ENCODE assay signal across 14 mouse cellular contexts in the genomic region with DNA sequence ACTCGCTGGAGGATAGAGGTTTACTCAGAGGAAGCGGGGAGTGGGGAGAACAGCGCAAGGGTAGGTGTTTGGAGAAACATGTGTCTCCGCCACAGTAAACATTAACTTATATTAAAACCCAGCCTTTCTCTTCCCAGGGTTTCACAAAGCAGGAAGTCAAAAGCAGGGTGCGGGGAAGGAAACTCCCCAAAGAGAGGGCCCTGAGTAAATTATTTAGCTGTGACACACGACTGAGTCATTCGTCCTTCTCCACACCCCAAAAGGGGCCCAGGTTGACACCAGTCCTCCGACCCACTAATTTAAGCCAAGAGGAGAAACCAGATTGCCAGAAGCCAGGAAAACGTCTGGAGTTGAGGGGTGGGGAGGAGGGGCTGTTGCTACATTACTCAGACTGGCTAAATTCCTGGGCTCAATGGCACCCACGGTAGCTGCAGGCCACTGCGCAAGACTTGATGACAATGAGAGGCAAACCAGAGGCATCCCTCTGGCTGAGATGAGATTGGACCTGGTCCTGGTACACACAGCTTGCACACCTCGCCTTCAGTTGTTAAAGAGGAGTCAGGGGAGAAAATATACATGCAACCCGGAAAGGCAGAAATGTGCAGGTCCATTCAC. TPM values are rescaled to one million over a fixed set of nuclear protein-coding genes. Genes with fewer than 3 reads are reported as not detected.
DNase-seq lines count a peak whose midpoint lies in the region; ATAC-seq and TF ChIP-seq lines count a peak whose summit lies in the region.
"Had no signal": no experiment of that assay in that cellular context is flagged by ENCODE, and none has a peak within 500 bp of the region (broad histone marks: within the 10 kb centered on the region; RNA-seq: fewer than 3 reads in every experiment).

No protein-coding gene starts in this region.

- no peak overlapping the region for H3K4me2 ChIP-seq in hindbrain, embryonic 11.5 days (replicated peaks; ENCODE audit: low read depth, low read length)
- no peak overlapping the region for H3K4me2 ChIP-seq in hindbrain, embryonic 14.5 days (replicated peaks)
- H3K4me2 ChIP-seq in embryonic facial prominence, embryonic 12.5 days (replicated peaks): no peak overlapping the region
- 0 out of 2 replicates have a peak overlapping the region, but pooled peaks have one; percentile 10 for H3K4me2 ChIP-seq in liver, embryonic 15.5 days

- ATAC-seq in hindbrain, embryonic 11.5 days (ENCODE audit: low FRiP score): 0 out of 2 replicates have a peak, but pooled peaks have one; percentile 31
- no peak for ATAC-seq in hindbrain, embryonic 14.5 days (ENCODE audit: low FRiP score)
- 0 out of 2 replicates have a peak, but pooled peaks have one; percentile 17 for ATAC-seq in embryonic facial prominence, embryonic 12.5 days (ENCODE audit: insufficient number of reproducible peaks, insufficient read depth, low FRiP score, low TSS enrichment)
- no peak for ATAC-seq in liver, embryonic 15.5 days (ENCODE audit: insufficient read depth)

- no peaks in the 10 kb centered on the region for H3K4me1 ChIP-seq in hindbrain, embryonic 11.5 days (replicated peaks; ENCODE audit: control insufficient read depth, insufficient read depth, low read length)
- no peaks in the 10 kb centered on the region for H3K4me1 ChIP-seq in hindbrain, embryonic 14.5 days (replicated peaks; ENCODE audit: control insufficient read depth, insufficient read depth, low read length)
- no peaks in the 10 kb centered on the region for H3K4me1 ChIP-seq in embryonic facial prominence, embryonic 12.5 days
- peaks cover 15% of the 10 kb centered on the region; the same call in 1 of the 2 replicates for H3K4me1 ChIP-seq in liver, embryonic 15.5 days (replicated peaks)

- H3K4me3 ChIP-seq in hindbrain, embryonic 11.5 days (ENCODE audit: low read depth, low read length): no peak overlapping the region
- H3K4me3 ChIP-seq in hindbrain, embryonic 14.5 days (replicated peaks; ENCODE audit: low read length): no peak overlapping the region
- H3K4me3 ChIP-seq in C2C12 (ENCODE audit: insufficient read depth, poor library complexity, severe bottlenecking): no peak overlapping the region
- H3K4me3 ChIP-seq in embryonic facial prominence, embryonic 12.5 days: no peak overlapping the region
- no peak overlapping the region for H3K4me3 ChIP-seq in liver, embryonic 15.5 days (replicated peaks)
- H3K4me3 ChIP-seq: midbrain, embryonic 10.5 days had no signal

- intact Hi-C loops in gastrocnemius, postnatal 14 days (cut with DNase I; ENCODE audit: low total_unique reads): no loop called here

- H3K9me3 ChIP-seq in hindbrain, embryonic 11.5 days (ENCODE audit: control insufficient read depth, low read length): no peaks in the 10 kb centered on the region
- H3K9me3 ChIP-seq in hindbrain, embryonic 14.5 days (ENCODE audit: control insufficient read depth, low read length): no peaks in the 10 kb centered on the region
- no peaks in the 10 kb centered on the region for H3K9me3 ChIP-seq in embryonic facial prominence, embryonic 12.5 days
- H3K9me3 ChIP-seq in liver, embryonic 15.5 days (replicated peaks): no peaks in the 10 kb centered on the region
- H3K9me3 ChIP-seq: midbrain, embryonic 10.5 days had no signal

- no peak overlapping the region for H3ac ChIP-seq in C2C12 (ENCODE audit: control insufficient read depth, insufficient read length, low read depth)

- peaks cover 53% of the 10 kb centered on the region for H3K27me3 ChIP-seq in hindbrain, embryonic 11.5 days (ENCODE audit: control insufficient read depth, insufficient read depth, low read length)
- peaks cover 62% of the 10 kb centered on the region for H3K27me3 ChIP-seq in hindbrain, embryonic 14.5 days (ENCODE audit: control insufficient read depth, insufficient read depth, low read length)
- no peaks in the 10 kb centered on the region for H3K27me3 ChIP-seq in C2C12 (ENCODE audit: control insufficient read depth, insufficient read depth, insufficient read length)
- H3K27me3 ChIP-seq in embryonic facial prominence, embryonic 12.5 days: peaks cover 66% of the 10 kb centered on the region
- H3K27me3 ChIP-seq in liver, embryonic 15.5 days: peaks cover 50% of the 10 kb centered on the region

- no peaks in the 10 kb centered on the region for H3K79me3 ChIP-seq in C2C12 (ENCODE audit: low read depth)

- H3K27ac ChIP-seq in hindbrain, embryonic 11.5 days (ENCODE audit: low read depth, low read length): no peak overlapping the region
- no peak overlapping the region for H3K27ac ChIP-seq in hindbrain, embryonic 14.5 days
- H3K27ac ChIP-seq in embryonic facial prominence, embryonic 12.5 days: no peak overlapping the region
- no peak overlapping the region for H3K27ac ChIP-seq in liver, embryonic 15.5 days (replicated peaks)
- H3K27ac ChIP-seq: midbrain, embryonic 10.5 days had no signal

- no peak for DNase-seq in hindbrain, embryonic 11.5 days (ENCODE audit: low spot score)
- DNase-seq in hindbrain, embryonic 14.5 days (ENCODE audit: low spot score): no peak
- no peak for DNase-seq in cerebellum, postnatal 10 days
- DNase-seq in frontal cortex, postnatal 25 days (ENCODE audit: low spot score in 2 of 2): no peak
- no peak for DNase-seq in gastrocnemius, postnatal 14 days

- no peaks in the 10 kb centered on the region for H3K79me2 ChIP-seq in C2C12 (ENCODE audit: control insufficient read depth, insufficient read depth)

- no peak for TF ChIP-seq CTCF in C2C12 (IDR thresholded peaks at IDR 0.05; ENCODE audit: control insufficient read depth, insufficient read depth, insufficient read length)

- H3K9ac ChIP-seq in hindbrain, embryonic 11.5 days (ENCODE audit: low read depth, low read length): no peak overlapping the region
- no peak overlapping the region for H3K9ac ChIP-seq in hindbrain, embryonic 14.5 days
- H3K9ac ChIP-seq in embryonic facial prominence, embryonic 12.5 days: no peak overlapping the region
- no peak overlapping the region for H3K9ac ChIP-seq in liver, embryonic 15.5 days

- H3K36me3 ChIP-seq in hindbrain, embryonic 11.5 days (ENCODE audit: control insufficient read depth, insufficient read depth, low read length): no peaks in the 10 kb centered on the region
- H3K36me3 ChIP-seq in hindbrain, embryonic 14.5 days (replicated peaks; ENCODE audit: control insufficient read depth, insufficient read depth): no peaks in the 10 kb centered on the region
- H3K36me3 ChIP-seq in C2C12 (ENCODE audit: control insufficient read depth, insufficient read depth): no peaks in the 10 kb centered on the region
- no peaks in the 10 kb centered on the region for H3K36me3 ChIP-seq in embryonic facial prominence, embryonic 12.5 days
- no peaks in the 10 kb centered on the region for H3K36me3 ChIP-seq in liver, embryonic 15.5 days (replicated peaks)
- H3K36me3 ChIP-seq: midbrain, embryonic 10.5 days had no signal

- WGBS in hindbrain, embryonic 11.5 days: 45% methylated on average over 13 of the region's 13 CpGs
- 49% methylated on average over 13 of the region's 13 CpGs for WGBS in hindbrain, embryonic 14.5 days
- WGBS in embryonic facial prominence, embryonic 12.5 days: 44% methylated on average over 13 of the region's 13 CpGs
- 17% methylated on average over 13 of the region's 13 CpGs for WGBS in liver, embryonic 15.5 days (ENCODE audit: insufficient replicate concordance)

TF ChIP-seq in C2C12, 6 proteins besides CTCF, POLR2A, EP300 and RAD21:
- TF ChIP-seq MAX (IDR thresholded peaks at IDR 0.05): no peak
- TF ChIP-seq CEBPB (IDR thresholded peaks at IDR 0.05; ENCODE audit: low read depth): peak; percentile 65
- peak; percentile 71 for TF ChIP-seq FOSL1 (IDR thresholded peaks at IDR 0.05; ENCODE audit: insufficient read depth, low read length, poor library complexity, severe bottlenecking)

RNA-seq across cellular contexts. Expression of a gene that starts 14.5 kb away (rescaled TPM):
- polyA plus RNA-seq in hindbrain, embryonic 11.5 days (2014; fragmentation: Nextera tagmentation; extraction: Ambion mirVana): not detected in 2 replicates
- not detected in 2 replicates for polyA plus RNA-seq in hindbrain, embryonic 14.5 days (2014; fragmentation: Nextera tagmentation; extraction: Ambion mirVana)
- polyA plus RNA-seq in C2C12 (2012; fragmentation: generic; extraction: Trizol): not detected
- polyA plus RNA-seq in embryonic facial prominence, embryonic 12.5 days (2016; fragmentation: Nextera tagmentation; extraction: Ambion mirVana): not detected in 2 replicates
- polyA plus RNA-seq in liver, embryonic 15.5 days (2015; fragmentation: Nextera tagmentation; extraction: Ambion mirVana): not detected in 2 replicates
- not detected for total RNA-seq in gastrocnemius, postnatal 14 days (2021)
- total RNA-seq: gastrocnemius, postnatal 10 days; heart, postnatal 36 days; layer of hippocampus, postnatal 14 days had no signal
- polyA plus RNA-seq: midbrain, embryonic 10.5 days; neural tube, embryonic 14.5 days had no signal

RNA-seq across cellular contexts. Expression of a gene that starts 22.9 kb away (rescaled TPM):
- not detected in 2 replicates for polyA plus RNA-seq in hindbrain, embryonic 11.5 days (2014; fragmentation: Nextera tagmentation; extraction: Ambion mirVana)
- polyA plus RNA-seq in hindbrain, embryonic 14.5 days (2014; fragmentation: Nextera tagmentation; extraction: Ambion mirVana): not detected in 2 replicates
- polyA plus RNA-seq in C2C12 (2012; fragmentation: generic; extraction: Trizol): not detected
- not detected in 2 replicates for polyA plus RNA-seq in embryonic facial prominence, embryonic 12.5 days (2016; fragmentation: Nextera tagmentation; extraction: Ambion mirVana)
- not detected in 2 replicates for polyA plus RNA-seq in liver, embryonic 15.5 days (2015; fragmentation: Nextera tagmentation; extraction: Ambion mirVana)
- not detected for total RNA-seq in gastrocnemius, postnatal 14 days (2021)
- total RNA-seq: gastrocnemius, postnatal 10 days; heart, postnatal 36 days; layer of hippocampus, postnatal 14 days had no signal
- polyA plus RNA-seq: midbrain, embryonic 10.5 days; neural tube, embryonic 14.5 days; thymus, adult 2 months had no signal

RNA-seq across cellular contexts. Expression of a gene that starts 29.6 kb away (rescaled TPM):
- polyA plus RNA-seq in hindbrain, embryonic 11.5 days (2014; fragmentation: Nextera tagmentation; extraction: Ambion mirVana): not detected in 2 replicates
- not detected in 2 replicates for polyA plus RNA-seq in hindbrain, embryonic 14.5 days (2014; fragmentation: Nextera tagmentation; extraction: Ambion mirVana)
- not detected for polyA plus RNA-seq in C2C12 (2012; fragmentation: generic; extraction: Trizol)
- not detected in 2 replicates for polyA plus RNA-seq in embryonic facial prominence, embryonic 12.5 days (2016; fragmentation: Nextera tagmentation; extraction: Ambion mirVana)
- 1.0 and 1.5 TPM in 2 replicates for polyA plus RNA-seq in liver, embryonic 15.5 days (2015; fragmentation: Nextera tagmentation; extraction: Ambion mirVana)
- total RNA-seq in gastrocnemius, postnatal 14 days (2021): not detected
- total RNA-seq: gastrocnemius, postnatal 10 days; heart, postnatal 36 days; layer of hippocampus, postnatal 14 days had no signal
- polyA plus RNA-seq: midbrain, embryonic 10.5 days; neural tube, embryonic 14.5 days had no signal

Comparison
In these comparisons a context has a peak if more than half of its experiments do, and no peak if none do; other contexts are left out.
1. ATAC-seq: peak in hindbrain, embryonic 11.5 days (single experiment) and embryonic facial prominence, embryonic 12.5 days (single experiment); none in hindbrain, embryonic 14.5 days (single experiment) and liver, embryonic 15.5 days (single experiment).